Mouse (Mus musculus) large intestine, adult 2 months (tissue): Measurements from ENCODE around the gene Gm10644. TPM values are rescaled to one million over a fixed set of nuclear protein-coding genes. Genes with fewer than 3 reads are reported as not detected.
A peak's percentile ranks its signal among the peaks of the same experiment; 100 is the strongest.

Source experiments
- DNase-seq: peaks from one replicate; pipeline ENCODE4 v3.0.0-alpha.2; 2012; ENCODE audit warnings: low read depth, low spot score
- WGBS: fragments of 180-500 bp; shearing (Covaris S2); methylation state at CpG from one replicate; pipeline ENCODE4 v1.1.7; 2018; 5-methylcytosine and 5-hydroxymethylcytosine counted together
- polyA plus RNA-seq: library from polyadenylated mRNA; depleted of rRNA; stranded (reverse); fragments of >200 nt; gene quantifications from 2 replicates; pipeline ENCODE4 v1.2.3, GENCODE M21; 2012

The Gm10644 gene
- polyA plus RNA-seq, 1 experiment, result 0.52 TPM

DNA sequence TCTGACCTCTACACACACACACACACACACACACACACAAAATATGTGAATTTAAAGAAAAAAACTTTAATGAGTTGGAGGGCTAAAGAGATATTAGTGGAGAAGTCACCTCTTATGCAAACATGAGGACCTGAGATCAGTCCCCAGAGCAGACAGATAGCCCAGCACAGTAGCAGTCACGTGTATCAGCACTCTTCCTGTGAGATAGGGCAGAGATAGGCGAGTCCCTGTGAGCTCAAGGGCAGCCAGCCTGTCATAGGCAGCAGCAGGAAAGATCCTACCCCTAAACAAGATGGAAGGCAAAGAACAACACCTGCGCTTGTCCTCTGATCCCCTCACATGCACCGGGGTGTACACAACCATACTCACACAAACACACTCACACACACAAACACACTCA is 27.4 kb upstream of the Gm10644 start:
- no peak for DNase-seq
- WGBS, result 86% methylated on average over 4 of the region's 4 CpGs

GRCm38 (mm10) chr8:83981533-83981932 is 26.5 kb upstream of the Gm10644 start:
- DNase-seq, result no peak
- 92% methylated on average over 7 of the region's 7 CpGs for WGBS

DNA sequence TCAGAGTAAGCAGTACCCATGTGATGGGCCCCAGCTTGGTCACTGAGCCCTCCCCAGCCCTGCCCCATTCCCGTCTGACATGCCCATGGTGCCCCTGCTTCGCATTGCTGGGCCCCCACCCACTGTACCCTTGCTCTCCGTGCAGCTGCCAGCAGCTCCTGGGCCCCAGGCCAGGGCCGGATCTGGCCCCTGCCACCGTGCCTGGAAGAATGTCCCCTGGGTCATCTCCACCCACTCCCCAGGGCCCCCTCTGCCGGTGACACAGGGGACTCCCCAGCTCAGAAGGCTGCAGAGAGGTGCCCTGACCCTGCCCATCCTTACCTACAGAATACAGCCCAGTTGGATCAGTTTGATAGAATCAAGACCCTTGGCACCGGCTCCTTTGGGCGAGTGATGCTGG is 25.8 kb upstream of the Gm10644 start:
- WGBS, result 69% methylated on average over 8 of the region's 8 CpGs
- DNase-seq, result no peak

DNA sequence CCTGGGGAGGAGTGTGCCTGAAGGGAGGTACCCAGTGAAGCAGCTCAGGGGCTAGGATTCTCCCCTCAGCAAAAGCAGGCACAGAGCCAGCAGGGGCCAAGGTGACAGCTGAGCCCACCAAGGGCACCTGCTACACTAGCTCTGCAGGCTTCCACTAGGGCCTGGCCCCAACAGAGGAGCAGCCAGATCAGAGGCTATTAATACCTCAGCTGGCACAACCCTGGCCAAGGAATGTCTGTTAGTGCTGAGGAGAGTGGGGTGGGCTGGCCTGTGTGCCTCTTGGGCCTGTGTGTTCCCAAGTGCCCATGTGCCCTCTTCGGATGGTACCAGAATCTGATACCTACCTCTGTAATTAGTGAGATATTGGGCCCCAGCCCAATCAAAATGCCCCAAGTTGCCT is 25.2 kb upstream of the Gm10644 start:
- DNase-seq, result no peak
- 88% methylated on average over 1 of the region's 1 CpGs for WGBS

- 83% methylated on average over 9 of the region's 9 CpGs for WGBS
- no peak for DNase-seq
Observed at GRCm38 (mm10) chr8:83978200-83978599, 23.2 kb upstream of the Gm10644 start.

DNA sequence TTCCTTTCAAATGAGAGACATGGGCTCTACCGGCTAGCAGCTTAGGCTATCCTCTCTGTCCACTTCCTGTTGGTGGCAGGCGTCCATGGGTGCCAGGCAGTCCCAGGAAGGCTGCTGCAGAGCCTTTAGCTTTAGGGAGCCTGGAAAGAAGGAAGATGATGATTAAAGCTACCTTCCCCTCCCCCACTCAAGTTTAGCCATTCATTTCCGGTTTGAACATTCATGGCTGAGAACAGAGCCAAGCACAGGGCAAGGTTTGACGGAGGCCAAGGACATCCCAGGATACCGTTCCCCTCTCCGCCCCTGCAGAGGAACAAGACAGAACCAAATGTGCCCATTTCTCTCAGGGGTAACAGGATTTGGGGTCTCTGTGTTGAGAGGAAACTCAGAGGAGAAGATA is 22.6 kb upstream of the Gm10644 start:
- 39% methylated on average over 6 of the region's 6 CpGs for WGBS
- DNase-seq, result no peak

GRCm38 (mm10) chr8:83976779-83977350 is 21.9 kb upstream of the Gm10644 start:
- DNase-seq, result no peak
- 79% methylated on average over 5 of the region's 5 CpGs for WGBS

DNA sequence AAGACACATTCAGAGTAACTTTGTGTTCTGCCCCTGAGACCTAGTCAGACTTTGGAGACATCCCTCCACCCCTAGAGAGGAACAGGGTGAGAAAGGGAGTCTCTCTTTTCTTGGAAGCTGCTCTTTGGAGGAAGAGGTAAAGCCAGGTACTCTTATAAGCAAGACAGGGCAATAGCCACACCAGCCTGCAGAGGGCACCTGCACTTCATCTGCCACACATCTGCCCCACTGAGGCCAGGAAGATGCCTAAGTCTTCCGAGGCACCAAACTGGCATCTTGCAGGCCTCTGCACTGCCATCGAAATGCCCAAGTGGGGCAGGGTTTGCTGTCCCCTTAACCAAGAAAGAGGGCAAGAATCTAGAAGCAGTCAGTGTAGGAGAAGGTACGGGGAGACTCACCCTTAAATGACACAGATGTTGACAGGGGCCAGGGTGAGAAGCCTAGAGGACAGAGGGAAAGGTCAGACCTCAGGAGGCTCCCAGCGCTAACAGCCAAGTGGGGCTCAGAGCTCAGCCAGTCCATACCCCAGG is 21.2 kb upstream of the Gm10644 start:
- DNase-seq, result no peak
- WGBS, result 79% methylated on average over 4 of the region's 4 CpGs

DNA sequence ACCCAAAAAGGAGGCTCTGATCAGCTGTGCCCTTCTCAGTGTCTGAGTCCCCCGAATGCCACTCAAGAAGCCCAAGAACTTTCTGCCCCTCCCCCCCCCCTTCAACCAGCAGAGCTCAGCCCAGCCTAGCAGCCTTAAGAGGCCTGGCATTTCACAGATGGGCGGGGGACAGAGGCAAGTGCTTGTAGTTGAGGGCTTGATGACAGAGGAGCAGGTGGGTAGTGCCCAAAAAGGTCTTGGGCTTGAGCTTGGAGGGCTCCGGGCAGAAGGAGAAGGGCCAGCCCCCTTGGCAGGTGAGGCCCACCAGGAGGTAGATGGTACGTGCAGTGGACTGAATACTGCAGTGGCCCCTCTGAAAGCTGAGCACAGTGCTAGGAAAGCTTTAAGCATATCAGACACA is 19.5 kb upstream of the Gm10644 start:
- DNase-seq, result no peak

DNA sequence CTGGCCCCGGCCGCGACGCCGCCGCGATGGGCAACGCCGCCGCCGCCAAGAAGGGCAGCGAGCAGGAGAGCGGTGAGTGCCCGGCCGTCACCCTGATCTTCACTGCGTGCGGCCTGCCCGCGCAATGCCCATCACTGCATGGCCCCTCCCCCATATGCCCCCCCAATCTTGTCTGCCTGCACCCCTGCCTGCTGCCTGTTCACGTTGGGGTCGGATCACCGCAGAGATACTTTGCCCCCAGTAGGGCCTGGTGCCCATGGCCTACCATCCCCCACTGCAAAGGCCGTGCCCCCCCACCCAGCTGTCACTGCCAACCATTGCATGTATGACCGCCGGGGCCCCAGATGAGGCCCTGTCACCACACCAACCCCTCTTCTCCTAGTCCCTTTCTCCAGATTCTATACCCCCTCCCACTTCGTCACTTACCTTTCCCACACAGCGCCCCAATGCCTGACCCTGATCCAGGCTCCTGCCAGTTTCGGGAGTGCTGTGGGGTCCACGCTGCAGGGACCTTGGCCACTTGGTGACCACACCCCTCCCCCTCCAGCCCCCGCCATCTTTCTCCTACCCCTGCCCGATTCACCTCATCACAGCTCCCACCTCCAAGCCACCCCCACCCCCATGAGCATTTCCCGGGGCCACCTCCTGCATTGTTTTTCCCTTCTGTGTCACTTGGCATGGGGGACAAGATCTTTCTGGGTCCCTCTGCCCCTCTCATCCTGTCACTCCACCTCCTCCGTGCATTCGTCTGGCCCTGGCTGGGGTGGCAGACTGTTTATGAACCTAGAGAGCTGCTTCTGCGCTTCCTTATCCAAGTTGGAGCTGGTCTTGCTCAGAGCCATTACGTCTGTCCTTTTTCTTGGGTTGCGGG is 18.4 kb upstream of the Gm10644 start:
- 6% methylated on average over 37 of the region's 37 CpGs for WGBS
- no peak for DNase-seq

More for the DNA sequence above, 19.5 kb upstream of the Gm10644 start:
- 94% methylated on average over 4 of the region's 4 CpGs for WGBS

DNA sequence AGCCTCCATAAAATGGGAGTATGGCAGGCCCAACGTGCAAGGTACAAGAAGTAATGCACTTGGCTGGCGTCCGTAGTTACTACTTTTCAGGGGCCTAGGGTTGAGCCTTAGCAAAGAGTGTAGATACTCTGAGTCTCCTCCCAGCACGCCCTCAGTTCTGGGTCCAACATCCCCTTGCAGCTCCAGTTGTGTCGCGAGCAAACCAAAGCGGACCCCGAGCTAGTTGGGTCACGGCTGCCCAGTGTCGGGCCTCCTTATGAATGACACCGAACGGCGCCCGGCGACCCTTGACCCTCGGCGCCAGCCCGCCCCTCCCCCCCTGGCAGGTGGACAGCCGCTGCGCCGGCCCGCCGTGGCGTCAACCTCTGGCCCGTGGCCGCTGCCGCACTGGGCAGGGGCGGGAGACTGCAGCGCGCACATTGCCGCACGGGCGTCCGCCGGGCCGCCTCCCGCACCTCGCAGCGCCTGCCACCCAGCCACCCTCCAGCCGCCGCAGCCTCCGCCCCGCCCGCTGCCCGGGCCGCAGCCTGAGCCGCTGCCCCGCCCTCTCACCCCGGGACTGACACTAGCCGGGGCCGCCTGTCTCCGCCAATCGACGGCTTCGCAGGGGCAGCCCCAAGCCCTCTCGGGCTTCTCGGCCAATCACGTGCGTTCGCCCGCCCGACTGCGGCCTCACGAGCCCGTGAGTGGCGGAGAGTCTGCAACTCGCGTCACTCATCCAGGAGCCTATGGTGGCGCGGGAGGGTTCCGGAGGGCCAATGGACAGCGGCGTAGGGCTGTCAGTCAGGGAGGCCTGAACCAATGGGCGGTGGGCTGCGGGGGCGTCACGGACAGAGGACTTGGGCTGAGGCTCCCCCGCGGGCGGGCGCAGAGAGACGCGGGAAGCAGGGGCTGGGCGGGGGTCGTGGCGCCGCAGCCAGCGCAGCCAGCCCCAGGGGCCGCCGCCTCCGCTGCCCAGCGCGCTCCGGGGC is 17.4 kb upstream of the Gm10644 start, which contains the start of gene Prkaca:
TSS of gene Prkaca (plus strand) at position 844 of the 971 bp plus-strand sequence.
- under 1% methylated on average over 79 of the region's 94 CpGs for WGBS
- peak; percentile 89 for DNase-seq

- DNase-seq, result no peak
- WGBS, result 77% methylated on average over 6 of the region's 6 CpGs
Observed at GRCm38 (mm10) chr8:83971661-83972060, 16.7 kb upstream of the Gm10644 start.

DNA sequence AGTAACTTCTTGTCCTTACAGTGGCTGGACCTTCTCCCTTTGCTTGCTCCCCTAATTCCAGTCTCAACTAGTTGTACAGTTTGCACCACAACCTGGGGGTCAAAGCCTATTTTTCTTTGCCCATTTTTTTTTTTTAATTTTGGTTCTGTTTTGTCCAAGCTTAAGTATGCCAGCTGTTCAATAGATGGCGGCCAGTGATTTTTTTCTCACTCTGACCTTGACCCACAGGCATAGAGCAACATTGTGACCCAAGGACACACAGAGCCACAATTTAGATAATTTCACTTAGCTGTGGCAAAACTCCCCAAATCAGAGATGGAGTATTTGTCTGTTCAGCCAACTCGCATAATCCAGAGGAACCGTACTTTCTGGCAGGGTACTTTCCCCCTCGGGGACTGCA is 16.1 kb upstream of the Gm10644 start:
- DNase-seq, result no peak
- 86% methylated on average over 4 of the region's 4 CpGs for WGBS

GRCm38 (mm10) chr8:83967701-83968100 is 12.7 kb upstream of the Gm10644 start:
- no peak for DNase-seq
- 91% methylated on average over 7 of the region's 7 CpGs for WGBS

DNA sequence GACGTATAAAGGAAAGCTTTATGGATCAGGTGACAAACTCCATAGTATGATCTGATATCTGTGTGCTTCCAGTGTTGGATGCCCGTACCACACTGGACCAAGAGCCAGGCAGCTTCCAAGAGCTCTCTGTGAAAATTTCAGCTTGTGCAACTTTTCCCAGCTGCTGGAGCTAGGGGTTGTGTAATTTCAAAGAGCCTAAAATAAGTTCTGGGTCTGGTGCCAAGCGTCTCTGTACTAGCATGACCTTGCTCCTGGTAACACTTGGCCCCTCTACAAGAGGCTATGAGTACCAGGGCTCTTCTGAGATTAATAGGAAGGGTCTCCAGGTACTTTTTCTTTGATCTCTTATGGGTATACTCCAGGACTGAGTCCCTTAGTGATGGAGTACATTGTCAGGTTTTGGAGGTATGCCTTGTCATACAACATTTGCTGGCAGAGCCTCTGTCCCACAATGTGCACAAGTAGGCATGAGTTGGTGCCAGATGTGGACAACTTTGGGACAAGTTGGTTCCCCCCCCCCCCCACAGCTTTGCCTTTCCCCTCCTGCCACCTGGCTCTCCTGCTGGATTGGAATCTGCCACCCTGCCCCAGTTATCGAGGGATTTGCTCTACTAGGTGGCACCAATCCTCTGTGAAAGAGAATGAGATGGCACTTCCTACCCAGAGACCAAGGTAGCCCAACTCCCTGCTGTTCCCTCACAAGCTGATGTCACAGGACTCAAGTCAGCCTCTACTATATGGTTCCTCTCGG is 9.2 kb upstream of the Gm10644 start:
- 86% methylated on average over 5 of the region's 5 CpGs for WGBS
- DNase-seq, result no peak

- no peak for DNase-seq
- WGBS, result 19% methylated on average over 1 of the region's 1 CpGs
Observed at GRCm38 (mm10) chr8:83956789-83957188, 1.8 kb upstream of the Gm10644 start.

GRCm38 (mm10) chr8:83955958-83956218 is 883 bp upstream of the Gm10644 start:
- under 1% methylated on average over 15 of the region's 15 CpGs for WGBS
- DNase-seq, result no peak

- 1% methylated on average over 14 of the region's 14 CpGs for WGBS
- DNase-seq, result no peak
Observed at GRCm38 (mm10) chr8:83954749-83955105, 278 bp downstream of the Gm10644 start.

GRCm38 (mm10) chr8:83945540-83945939 is 9.5 kb downstream of the Gm10644 start:
- 65% methylated on average over 3 of the region's 3 CpGs for WGBS
- DNase-seq, result no peak
